Mouse (Mus musculus) liver, postnatal 0 days (tissue): ENCODE results near the gene Ehd4.

Experiments
- CTCF ChIP-seq: sonication (generic); IDR thresholded peaks from 2 replicates; pipeline ENCODE4 v1.5.1; 2016; ENCODE audit warnings: antibody characterized with exemption, low read depth
- EP300 ChIP-seq: IDR thresholded peaks from 2 replicates; pipeline ENCODE4 v1.6.1; 2016; ENCODE audit warnings: antibody characterized with exemption, low read depth, mild to moderate bottlenecking

DNA sequence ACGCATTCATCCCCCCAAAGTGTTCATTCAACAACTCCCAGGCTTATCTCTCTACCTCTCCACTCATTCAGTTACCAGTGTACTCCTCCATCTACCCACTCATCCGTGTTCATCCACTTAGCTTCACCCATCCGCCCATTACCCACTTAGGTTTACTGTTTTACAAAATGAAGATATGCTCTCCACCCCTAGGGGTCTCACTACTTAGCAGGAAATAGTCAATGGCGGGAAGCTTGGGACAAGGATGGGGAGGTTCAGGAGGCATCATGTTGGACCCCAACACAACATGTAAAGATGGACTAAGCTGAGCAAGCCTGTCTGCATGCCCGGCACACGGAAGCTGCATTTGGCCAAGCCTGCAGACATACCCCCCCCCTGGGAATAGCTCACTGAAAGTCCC lies 89.8 kb downstream of the Ehd4 start:
- TF ChIP-seq EP300: no peak
- TF ChIP-seq CTCF: peak; percentile 36; the same call in 1 of the 2 replicates
